Comparison of ENCODE assay signal across 7 mouse cellular contexts in genomic region chr11:116814076-116814883, GRCm38 (mm10). TPM values are rescaled to one million over a fixed set of nuclear protein-coding genes. Genes with fewer than 3 reads are reported as not detected.
DNase-seq lines count a peak whose midpoint lies in the region; ATAC-seq and TF ChIP-seq lines count a peak whose summit lies in the region.

No protein-coding gene starts in this region.

- H3K9me3 ChIP-seq in ES-Bruce4 (replicated peaks; ENCODE audit: control insufficient read depth, insufficient read depth, low read length, poor library complexity, severe bottlenecking), result no peaks in the 10 kb centered on the region
- H3K9me3 ChIP-seq in hindbrain, embryonic 15.5 days, result no peaks in the 10 kb centered on the region
- H3K9me3 ChIP-seq in liver, embryonic 11.5 days (ENCODE audit: control insufficient read depth, low read length), result no peaks in the 10 kb centered on the region
- no peaks in the 10 kb centered on the region for H3K9me3 ChIP-seq in neural tube, embryonic 13.5 days

- 0 out of 2 replicates have a peak overlapping the region, but pooled peaks have one; percentile 8 for H3K9ac ChIP-seq in ES-Bruce4 (ENCODE audit: low read depth, poor library complexity, severe bottlenecking)
- H3K9ac ChIP-seq in hindbrain, embryonic 15.5 days, result peak overlapping the region; percentile 14; the same call in 1 of the 2 replicates
- no peak overlapping the region for H3K9ac ChIP-seq in liver, embryonic 11.5 days (ENCODE audit: low read depth, low read length)
- peak overlapping the region; percentile 63 for H3K9ac ChIP-seq in neural tube, embryonic 13.5 days

- DNase-seq in brain, embryonic 18.5 days (ENCODE audit: low read depth, low spot score), result peak; percentile 16
- peak; percentile 77 for DNase-seq in gastrocnemius, postnatal 10 days
- peak; percentile 51 for DNase-seq in liver, embryonic 11.5 days (ENCODE audit: low spot score)
- no peak for DNase-seq in T-cell, adult 2 months (ENCODE audit: low spot score)

- peak; percentile 52 for TF ChIP-seq EP300 in ES-Bruce4 (IDR thresholded peaks at IDR 0.05; ENCODE audit: insufficient read depth, low read depth, low read length)

- peak; percentile 11; the same call in 1 of the 2 replicates for ATAC-seq in hindbrain, embryonic 15.5 days (ENCODE audit: low FRiP score, low read depth)
- 0 out of 2 replicates have a peak, but pooled peaks have one; percentile 21 for ATAC-seq in liver, embryonic 11.5 days (replicated peaks; ENCODE audit: low FRiP score)
- ATAC-seq in neural tube, embryonic 13.5 days (ENCODE audit: low read depth), result peak; percentile 16; the same call in 1 of the 2 replicates

- 0 out of 2 replicates have a peak overlapping the region, but pooled peaks have one; percentile 19 for H3K4me3 ChIP-seq in ES-Bruce4 (ENCODE audit: low read depth, low read length)
- H3K4me3 ChIP-seq in hindbrain, embryonic 15.5 days, result no peak overlapping the region
- no peak overlapping the region for H3K4me3 ChIP-seq in liver, embryonic 11.5 days (ENCODE audit: low read depth, low read length)
- no peak overlapping the region for H3K4me3 ChIP-seq in neural tube, embryonic 13.5 days

- no peak for TF ChIP-seq CTCF in ES-Bruce4 (IDR thresholded peaks at IDR 0.05; ENCODE audit: low read depth, low read length)

- H3K27me3 ChIP-seq in ES-Bruce4 (ENCODE audit: control insufficient read depth, insufficient read depth, low read length, poor library complexity, severe bottlenecking), result no peaks in the 10 kb centered on the region
- H3K27me3 ChIP-seq in hindbrain, embryonic 15.5 days, result no peaks in the 10 kb centered on the region
- H3K27me3 ChIP-seq in liver, embryonic 11.5 days (replicated peaks; ENCODE audit: control insufficient read depth, insufficient read depth, low read length), result no peaks in the 10 kb centered on the region; the same call in 1 of the 2 replicates
- no peaks in the 10 kb centered on the region for H3K27me3 ChIP-seq in neural tube, embryonic 13.5 days

- no peaks in the 10 kb centered on the region for H3K36me3 ChIP-seq in ES-Bruce4 (ENCODE audit: control insufficient read depth, insufficient read depth, low read length, poor library complexity, severe bottlenecking)
- H3K36me3 ChIP-seq in hindbrain, embryonic 15.5 days, result no peaks in the 10 kb centered on the region
- H3K36me3 ChIP-seq in liver, embryonic 11.5 days (ENCODE audit: control insufficient read depth, insufficient read depth, low read length), result no peaks in the 10 kb centered on the region
- H3K36me3 ChIP-seq in neural tube, embryonic 13.5 days, result no peaks in the 10 kb centered on the region

- peak overlapping the region; percentile 70 for H3K27ac ChIP-seq in ES-Bruce4 (ENCODE audit: insufficient read depth, low read length)
- H3K27ac ChIP-seq in hindbrain, embryonic 15.5 days (replicated peaks), result peak overlapping the region; percentile 98
- H3K27ac ChIP-seq in liver, embryonic 11.5 days (ENCODE audit: low read depth, low read length), result peak overlapping the region; percentile 66
- H3K27ac ChIP-seq in neural tube, embryonic 13.5 days (replicated peaks), result peak overlapping the region; percentile 99

- WGBS in hindbrain, embryonic 15.5 days, result 3% methylated on average over 20 of the region's 20 CpGs
- 28% methylated on average over 20 of the region's 20 CpGs for WGBS in liver, embryonic 11.5 days
- WGBS in neural tube, embryonic 13.5 days, result 1% methylated on average over 20 of the region's 20 CpGs

- peaks cover 10% of the 10 kb centered on the region for H3K4me1 ChIP-seq in ES-Bruce4 (ENCODE audit: control insufficient read depth, insufficient read depth, low read length)
- H3K4me1 ChIP-seq in hindbrain, embryonic 15.5 days (replicated peaks), result peaks cover 67% of the 10 kb centered on the region
- H3K4me1 ChIP-seq in liver, embryonic 11.5 days (replicated peaks; ENCODE audit: control insufficient read depth, insufficient read depth, low read length), result peaks cover 38% of the 10 kb centered on the region
- H3K4me1 ChIP-seq in neural tube, embryonic 13.5 days (replicated peaks), result peaks cover 90% of the 10 kb centered on the region

- peak overlapping the region; percentile 22 for H3K4me2 ChIP-seq in hindbrain, embryonic 15.5 days
- H3K4me2 ChIP-seq in liver, embryonic 11.5 days, result peak overlapping the region; percentile 20; the same call in 1 of the 2 replicates
- H3K4me2 ChIP-seq in neural tube, embryonic 13.5 days, result peak overlapping the region; percentile 28

- no peak for TF ChIP-seq POLR2A in ES-Bruce4 (IDR thresholded peaks at IDR 0.05; ENCODE audit: insufficient read depth, low read length)

RNA-seq across cellular contexts. Expression of gene Mxra7, which starts 13.6 kb away (rescaled TPM):
- 20.4 and 22.1 TPM in 2 replicates for polyA plus RNA-seq in ES-Bruce4 (2011; ENCODE audit: insufficient read depth, insufficient read length, low read depth, missing spikeins)
- 10 to 100 TPM; 39.7 to 50.1 TPM for total RNA-seq in gastrocnemius, postnatal 10 days (2021)
- 41.5 and 42.8 TPM in 2 replicates for polyA plus RNA-seq in hindbrain, embryonic 15.5 days (2015; fragmentation: Nextera tagmentation; extraction: Ambion mirVana)
- 8.4 and 9.3 TPM in 2 replicates for polyA plus RNA-seq in liver, embryonic 11.5 days (2014; fragmentation: Nextera tagmentation; extraction: Ambion mirVana)
- 59.4 and 62.0 TPM in 2 replicates for polyA plus RNA-seq in neural tube, embryonic 13.5 days (2015; fragmentation: Nextera tagmentation; extraction: Ambion mirVana)

RNA-seq across cellular contexts. Expression of gene Mettl23, which starts 28.8 kb away (rescaled TPM):
- 27.5 TPM in 2 replicates for polyA plus RNA-seq in ES-Bruce4 (2011; ENCODE audit: insufficient read depth, insufficient read length, low read depth, missing spikeins)
- total RNA-seq in gastrocnemius, postnatal 10 days (2021), result 10 to 100 TPM; 28.4 to 32.5 TPM
- 62.1 and 65.0 TPM in 2 replicates for polyA plus RNA-seq in hindbrain, embryonic 15.5 days (2015; fragmentation: Nextera tagmentation; extraction: Ambion mirVana)
- 65.1 and 73.9 TPM in 2 replicates for polyA plus RNA-seq in liver, embryonic 11.5 days (2014; fragmentation: Nextera tagmentation; extraction: Ambion mirVana)
- 71.8 and 76.7 TPM in 2 replicates for polyA plus RNA-seq in neural tube, embryonic 13.5 days (2015; fragmentation: Nextera tagmentation; extraction: Ambion mirVana)

RNA-seq across cellular contexts. Expression of gene Jmjd6, which starts 29.0 kb away (rescaled TPM):
- 45.6 and 49.0 TPM in 2 replicates for polyA plus RNA-seq in ES-Bruce4 (2011; ENCODE audit: insufficient read depth, insufficient read length, low read depth, missing spikeins)
- total RNA-seq in gastrocnemius, postnatal 10 days (2021), result 10 to 100 TPM; 23.9 to 26.4 TPM
- 70.2 and 72.4 TPM in 2 replicates for polyA plus RNA-seq in hindbrain, embryonic 15.5 days (2015; fragmentation: Nextera tagmentation; extraction: Ambion mirVana)
- 93.1 and 102 TPM in 2 replicates for polyA plus RNA-seq in liver, embryonic 11.5 days (2014; fragmentation: Nextera tagmentation; extraction: Ambion mirVana)
- 75.3 and 81.2 TPM in 2 replicates for polyA plus RNA-seq in neural tube, embryonic 13.5 days (2015; fragmentation: Nextera tagmentation; extraction: Ambion mirVana)

RNA-seq across cellular contexts. Expression of gene Mfsd11, which starts 38.0 kb away (rescaled TPM):
- polyA plus RNA-seq in ES-Bruce4 (2011; ENCODE audit: insufficient read depth, insufficient read length, low read depth, missing spikeins), result 14.6 and 15.1 TPM in 2 replicates
- total RNA-seq in gastrocnemius, postnatal 10 days (2021), result 10 to 100 TPM; 29.9 to 31.3 TPM
- 52.6 and 56.3 TPM in 2 replicates for polyA plus RNA-seq in hindbrain, embryonic 15.5 days (2015; fragmentation: Nextera tagmentation; extraction: Ambion mirVana)
- polyA plus RNA-seq in liver, embryonic 11.5 days (2014; fragmentation: Nextera tagmentation; extraction: Ambion mirVana), result 21.4 and 23.9 TPM in 2 replicates
- polyA plus RNA-seq in neural tube, embryonic 13.5 days (2015; fragmentation: Nextera tagmentation; extraction: Ambion mirVana), result 42.9 and 47.3 TPM in 2 replicates

RNA-seq across cellular contexts. Expression of gene Srsf2, which starts 38.6 kb away (rescaled TPM):
- 414 and 425 TPM in 2 replicates for polyA plus RNA-seq in ES-Bruce4 (2011; ENCODE audit: insufficient read depth, insufficient read length, low read depth, missing spikeins)
- total RNA-seq in gastrocnemius, postnatal 10 days (2021), result 100 to 1,000 TPM; 123 to 146 TPM
- 535 and 549 TPM in 2 replicates for polyA plus RNA-seq in hindbrain, embryonic 15.5 days (2015; fragmentation: Nextera tagmentation; extraction: Ambion mirVana)
- polyA plus RNA-seq in liver, embryonic 11.5 days (2014; fragmentation: Nextera tagmentation; extraction: Ambion mirVana), result 931 and 939 TPM in 2 replicates
- polyA plus RNA-seq in neural tube, embryonic 13.5 days (2015; fragmentation: Nextera tagmentation; extraction: Ambion mirVana), result 624 and 649 TPM in 2 replicates
